Comparison of ENCODE assay signal across 17 mouse cellular contexts in genomic region chr6:43654876-43655456, GRCm38 (mm10). TPM values are rescaled to one million over a fixed set of nuclear protein-coding genes. Genes with fewer than 3 reads are reported as not detected.
A peak's percentile ranks its signal among the peaks of the same experiment; 100 is the strongest.
DNase-seq lines count a peak whose midpoint lies in the region; ATAC-seq lines count a peak whose summit lies in the region.
"Had no signal": no experiment of that assay in that cellular context is flagged by ENCODE, and none has a peak within 500 bp of the region (broad histone marks: within the 10 kb centered on the region; RNA-seq: fewer than 3 reads in every experiment).

No protein-coding gene starts in this region.

- DNase-seq in adrenal gland, postnatal 36 days = peak; percentile 3 to 14
- no peak for DNase-seq in adrenal gland, postnatal 10 days
- DNase-seq in A20 (ENCODE audit: low read depth, low spot score) (peak; percentile 67), ZHBTc4 (ENCODE audit: low read depth, low spot score) (peak; percentile 11)
- DNase-seq in lung, postnatal 14 days = no peak
- DNase-seq in cerebellum, adult 11 months = no peak
- DNase-seq: cerebellum, postnatal 36 days; forebrain, postnatal 0 days; heart, adult 18-20 months; kidney, adult 18-20 months; kidney, postnatal 25 days; lung, embryonic 14.5 days; right cerebral cortex, postnatal 4 days had no signal

- ATAC-seq in megakaryocyte progenitor cell, adult 5-6 weeks (replicated peaks; ENCODE audit: poor library complexity) = peak; percentile 90
- ATAC-seq: forebrain, postnatal 0 days; hindbrain, postnatal 0 days; midbrain, embryonic 15.5 days; Patski had no signal

RNA-seq across cellular contexts. Expression of gene Tpk1, which starts 11.1 kb away (rescaled TPM):
- 10 to 100 TPM in 1 of 2 experiments, 1 to 10 TPM in 1; 8.0 to 17.3 TPM for total RNA-seq in adrenal gland, postnatal 36 days (2021)
- total RNA-seq in adrenal gland, postnatal 10 days (2021) = 10 to 100 TPM in 1 of 2 experiments, 1 to 10 TPM in 1; 9.5 to 14.4 TPM
- total RNA-seq in megakaryocyte progenitor cell, adult 5-6 weeks (2015) = 9.3 and 10.8 TPM in 2 replicates
- 3.6 and 5.2 TPM in 2 replicates for total RNA-seq in megakaryocyte progenitor cell, adult 5-6 weeks (2017)

Comparison
In these comparisons a context has a peak if more than half of its experiments do, and no peak if none do; other contexts are left out.
1. DNase-seq: peak in adrenal gland, postnatal 36 days (2 of 2), A20 (single experiment) and ZHBTc4 (single experiment); none in adrenal gland, postnatal 10 days (single experiment), lung, postnatal 14 days (single experiment) and cerebellum, adult 11 months (single experiment).